Mouse (Mus musculus) central nervous system, embryonic 18 days (tissue): ENCODE data around the gene Cela2a. TPM values are rescaled to one million over a fixed set of nuclear protein-coding genes. Genes with fewer than 3 reads are reported as not detected.

Experiments used
- polyA plus RNA-seq: library from polyadenylated mRNA; depleted of rRNA; stranded (reverse); fragments of >200 nt; gene quantifications from 2 replicates; pipeline ENCODE4 v1.2.3, GENCODE M21; 2012; rRNA removed

The Cela2a gene
- polyA plus RNA-seq: 0.23 and 0.25 TPM in 2 replicates

GRCm38 (mm10) chr4:141826060-141826459 is at the start of gene Cela2a:
TSS of gene Cela2a (minus strand) at chr4:141826160.

DNA sequence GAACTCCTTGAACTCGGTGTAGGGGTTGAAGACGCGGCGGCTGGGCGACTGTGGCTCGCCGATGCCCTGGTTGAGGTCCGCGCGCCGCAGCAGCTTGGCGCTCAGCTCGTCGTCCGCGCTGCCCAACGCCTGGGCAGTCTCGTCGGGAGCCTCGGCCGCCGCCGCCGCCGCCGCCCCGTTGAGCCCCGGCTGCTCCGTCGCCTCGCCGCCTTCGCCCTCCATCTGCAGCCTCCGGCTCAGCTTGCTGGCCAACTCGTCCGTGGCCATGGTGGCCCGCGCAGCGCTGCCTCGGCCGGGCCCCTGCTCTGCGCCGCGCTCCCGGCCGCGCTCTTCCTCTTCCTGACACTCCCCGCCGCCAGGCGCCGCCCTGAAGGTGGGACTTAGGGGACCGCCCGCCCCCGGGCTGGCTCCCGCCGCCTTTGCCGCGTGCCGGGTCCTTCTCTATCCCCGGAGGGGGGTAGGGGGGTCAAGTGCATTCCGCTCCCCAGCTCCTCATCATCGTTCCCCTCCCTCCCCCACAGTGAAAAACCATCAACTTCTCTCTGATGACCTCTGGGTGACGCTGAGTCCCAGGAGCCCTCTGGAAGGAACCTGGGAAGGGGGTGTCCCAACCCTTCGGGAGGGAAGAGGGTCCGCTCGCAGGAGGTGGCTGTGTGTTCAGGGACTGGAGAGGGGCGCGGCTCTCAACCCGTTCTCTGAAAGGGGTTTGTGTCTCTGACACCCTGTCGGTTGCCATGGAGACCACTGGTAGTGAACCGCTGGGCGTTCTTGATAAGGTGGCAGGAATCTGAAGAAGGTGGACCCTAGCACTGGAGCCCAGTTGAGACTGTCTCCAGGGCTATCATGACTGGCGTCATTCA is 48.9 kb upstream of the Cela2a start, which contains the start of gene Efhd2:
Gene Efhd2, minus strand, starts transcription at position 320 of the 860 bp plus-strand sequence.

GRCm38 (mm10) chr4:141845999-141846398 is 20.0 kb upstream of the Cela2a start, which contains the start of gene Ctrc:
TSS of gene Ctrc (minus strand) at chr4:141846359.

DNA sequence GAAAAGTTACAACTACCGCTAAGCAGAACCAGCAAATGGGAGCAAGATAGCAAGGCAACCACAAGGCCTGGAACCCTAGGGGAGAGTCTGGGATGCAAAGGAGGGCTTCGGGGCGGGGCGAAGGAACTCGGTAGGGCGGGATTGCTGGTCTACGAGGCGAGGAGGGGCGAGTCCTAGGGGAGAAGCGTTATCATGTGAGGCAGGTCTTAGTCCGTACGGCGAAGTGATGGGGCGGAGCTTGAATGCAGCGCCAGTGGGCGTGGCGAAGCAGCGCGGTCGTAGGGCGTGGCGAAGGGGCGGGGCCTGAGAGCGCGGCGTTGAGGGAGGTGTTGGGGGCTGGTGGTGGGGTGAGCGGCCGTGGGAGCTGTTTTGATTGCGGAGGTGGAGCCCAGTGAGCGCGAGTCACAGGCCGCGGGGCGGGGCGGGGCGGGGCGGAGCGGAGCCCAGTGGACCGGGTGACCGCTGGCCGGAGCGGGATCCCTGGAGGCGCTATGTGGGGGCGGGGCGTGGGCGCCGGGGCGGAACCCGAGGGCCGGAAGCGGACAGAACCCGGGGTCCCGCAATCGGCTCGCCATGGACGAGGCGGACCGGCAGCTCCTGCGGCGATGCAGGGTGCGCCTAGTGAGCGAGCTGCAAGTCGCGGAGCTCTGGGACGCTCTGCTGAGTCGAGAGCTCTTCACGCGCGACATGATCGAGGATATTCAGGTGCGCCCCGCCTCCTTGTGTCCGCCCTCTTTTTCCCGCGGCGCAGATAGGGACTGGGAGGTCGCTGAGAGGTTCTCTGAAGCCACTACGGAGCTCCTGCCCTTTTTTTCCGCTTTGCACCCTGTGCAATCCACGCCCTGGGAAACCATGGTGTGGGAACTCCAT is 32.4 kb downstream of the Cela2a start, which contains the start of gene Casp9:
Gene Casp9, plus strand, starts transcription at position 331 of the 870 bp plus-strand sequence.

GRCm38 (mm10) chr4:141790524-141790990 is 35.4 kb downstream of the Cela2a start, which contains the start of gene Dnajc16:
TSS of gene Dnajc16 (minus strand) at chr4:141790931.

Other genes starting within 250 kb of the Cela2a start
- 29.3 and 29.4 TPM in 2 replicates for gene Fblim1, start 220.1 kb downstream of the Cela2a start, polyA plus RNA-seq
- gene Tmem82, start 207.5 kb downstream of the Cela2a start, polyA plus RNA-seq: 0.26 and 0.36 TPM in 2 replicates
- 1.1 and 1.4 TPM in 2 replicates for gene Slc25a34, start 202.3 kb downstream of the Cela2a start, polyA plus RNA-seq
- gene Plekhm2, start 161.3 kb downstream of the Cela2a start, polyA plus RNA-seq: 42.8 and 52.9 TPM in 2 replicates
- 3.6 and 5.8 TPM in 2 replicates for gene Rsc1a1, start 140.6 kb downstream of the Cela2a start, polyA plus RNA-seq
- gene Ddi2, start 102.7 kb downstream of the Cela2a start, polyA plus RNA-seq: 14.1 and 14.6 TPM in 2 replicates
- gene Agmat, start 79.5 kb downstream of the Cela2a start, polyA plus RNA-seq: 0.04 TPM in 1 of 2 replicates, not detected in the other
- 19.4 and 20.3 TPM in 2 replicates for gene Dnajc16, start 35.2 kb downstream of the Cela2a start, polyA plus RNA-seq
- gene Casp9, start 32.5 kb downstream of the Cela2a start, polyA plus RNA-seq: 26.6 and 27.4 TPM in 2 replicates
- not detected in 2 replicates for gene Ctrc, start 20.2 kb upstream of the Cela2a start, polyA plus RNA-seq
- 50.4 and 55.8 TPM in 2 replicates for gene Efhd2, start 48.8 kb upstream of the Cela2a start, polyA plus RNA-seq
- gene Fhad1, start 188.9 kb upstream of the Cela2a start, polyA plus RNA-seq: 2.5 and 3.0 TPM in 2 replicates